Mouse (Mus musculus) heart, postnatal 0 days (tissue): ENCODE measurements around the gene Fxyd4. TPM values are rescaled to one million over a fixed set of nuclear protein-coding genes. Genes with fewer than 3 reads are reported as not detected.

Experiments used
- ATAC-seq: fragments of 200-750 bp; cut with Nextera tagmentation; 2 replicates; pipeline ENCODE4 v1.8.0; 2017; ENCODE audit warnings: low read depth, moderate number of reproducible peaks, moderate library complexity; ENCODE audit not compliant: insufficient read depth
- DNase-seq: peaks from one replicate; pipeline ENCODE4 v3.0.0-alpha.2; 2016; ENCODE audit warnings: low spot score
- H3K27ac ChIP-seq: fragments of 300-500 bp; sonication (generic); 2 replicates; pipeline ENCODE4 v1.5.1; 2014; ENCODE audit warnings: low read depth, mild to moderate bottlenecking
- H3K27me3 ChIP-seq: fragments of 300-500 bp; sonication (generic); 2 replicates; pipeline ENCODE4 v1.6.1; 2014; ENCODE audit warnings: low read length, mixed read lengths; ENCODE audit not compliant: control insufficient read depth, insufficient read depth
- H3K36me3 ChIP-seq: fragments of 300-500 bp; sonication (generic); replicated peaks from 2 replicates; pipeline ENCODE4 v1.6.1; 2014; ENCODE audit warnings: low read length, mixed read lengths; ENCODE audit not compliant: control insufficient read depth, insufficient read depth
- H3K4me1 ChIP-seq: fragments of 300-500 bp; sonication (generic); 2 replicates; pipeline ENCODE4 v1.6.1; 2014; ENCODE audit warnings: antibody characterized with exemption; ENCODE audit not compliant: control insufficient read depth, insufficient read depth
- H3K4me2 ChIP-seq: fragments of 300-500 bp; sonication (generic); 2 replicates; pipeline ENCODE4 v1.6.1; 2014; ENCODE audit warnings: low read depth, mild to moderate bottlenecking, low read length, moderate library complexity
- H3K4me3 ChIP-seq: fragments of 300-500 bp; sonication (generic); 2 replicates; pipeline ENCODE4 v1.5.1; 2014; ENCODE audit warnings: low read depth, low read length
- H3K9ac ChIP-seq: fragments of 300-500 bp; sonication (generic); replicated peaks from 2 replicates; pipeline ENCODE4 v1.6.1; 2014; ENCODE audit warnings: low read depth, low read length, mixed read lengths
- H3K9me3 ChIP-seq: fragments of 300-500 bp; sonication (generic); replicated peaks from 2 replicates; pipeline ENCODE4 v1.6.1; 2016; ENCODE audit warnings: low read length; ENCODE audit not compliant: control insufficient read depth
- CTCF ChIP-seq: IDR thresholded peaks from 2 replicates; pipeline ENCODE4 v1.5.1; 2016; ENCODE audit warnings: antibody characterized with exemption, control low read depth, low read depth
- EP300 ChIP-seq: IDR thresholded peaks from 2 replicates; pipeline ENCODE4 v1.6.1; 2016; ENCODE audit warnings: antibody characterized with exemption, low read depth
- WGBS: fragments of 180-500 bp; shearing (Covaris S2); extraction: QIAGEN DNeasy Blood & Tissue Kit; methylation state at CpG from one replicate; pipeline ENCODE4 v1.1.7; 2014; 5-methylcytosine and 5-hydroxymethylcytosine counted together
- polyA plus RNA-seq: library from polyadenylated mRNA; unstranded; fragments of >200 nt; fragmentation: Nextera tagmentation; extraction: Ambion mirVana; gene quantifications from 2 replicates; pipeline ENCODE4 v1.2.1, GENCODE M21; 2015
- total RNA-seq: library from RNA; depleted of rRNA; stranded (reverse); fragments of >200 nt; gene quantifications from 2 replicates; pipeline ENCODE4 v1.2.3, GENCODE M21; 2014; ENCODE audit warnings: low replicate concordance

Fxyd4 gene
- total and polyA plus RNA-seq, 2 experiments from 2014 or later: 0.55 TPM; not detected in 1

DNA sequence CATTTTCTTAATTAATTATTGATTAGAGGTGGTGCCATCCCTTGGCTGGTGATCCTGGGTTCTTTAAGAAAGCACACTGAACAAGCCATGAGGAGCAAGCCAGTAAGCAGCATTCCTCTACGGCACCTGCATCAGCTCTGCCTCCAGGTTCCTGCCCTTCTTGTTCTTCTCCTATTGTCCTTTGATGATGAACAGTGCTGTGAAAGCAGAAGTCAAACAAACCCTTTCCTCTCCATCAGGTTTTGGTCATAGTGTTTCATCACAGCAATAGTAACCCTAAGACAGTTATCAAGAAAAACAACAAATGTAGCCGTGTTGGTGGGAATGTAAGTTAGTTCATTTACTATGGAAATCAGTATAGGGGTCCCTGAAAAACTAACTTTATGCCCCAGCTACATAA lies 44.1 kb downstream of the Fxyd4 start:
- WGBS: 82% methylated on average over 2 of the region's 2 CpGs
- DNase-seq: no peak
- ATAC-seq: no peak
- Histone ChIP-seq H3K9me3 (no peaks in the 10 kb centered on the region), H3K27me3 (no peaks in the 10 kb centered on the region), H3K36me3 (no peaks in the 10 kb centered on the region), H3K9ac (no peak overlapping the region), H3K4me2 (no peak overlapping the region), H3K4me1 (no peaks in the 10 kb centered on the region), H3K4me3 (no peak overlapping the region), H3K27ac (no peak overlapping the region)
- TF ChIP-seq CTCF (no peak), EP300 (no peak)

DNA sequence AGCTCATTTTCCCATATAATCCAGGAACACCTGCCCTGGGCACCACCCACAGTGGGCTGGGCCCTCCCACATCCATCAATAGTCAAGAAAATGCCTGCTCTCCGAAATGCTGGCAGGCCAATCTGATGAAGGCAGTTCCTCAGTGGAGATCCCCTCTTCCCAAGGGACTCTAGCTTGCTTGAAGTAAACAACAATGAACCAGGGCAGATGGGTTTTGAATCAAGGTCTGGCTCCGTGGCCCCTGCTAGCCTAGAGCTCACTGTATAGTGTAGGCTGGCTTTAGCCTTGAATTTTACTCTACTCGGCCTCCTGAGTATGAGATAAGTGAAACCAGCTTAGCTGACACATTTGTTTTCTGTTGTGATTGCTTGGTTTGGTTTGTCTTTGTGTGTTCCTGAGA lies 45.1 kb downstream of the Fxyd4 start:
- no peak for TF ChIP-seq EP300
- TF ChIP-seq CTCF: no peak
- ATAC-seq (no peak), DNase-seq (no peak)

DNA sequence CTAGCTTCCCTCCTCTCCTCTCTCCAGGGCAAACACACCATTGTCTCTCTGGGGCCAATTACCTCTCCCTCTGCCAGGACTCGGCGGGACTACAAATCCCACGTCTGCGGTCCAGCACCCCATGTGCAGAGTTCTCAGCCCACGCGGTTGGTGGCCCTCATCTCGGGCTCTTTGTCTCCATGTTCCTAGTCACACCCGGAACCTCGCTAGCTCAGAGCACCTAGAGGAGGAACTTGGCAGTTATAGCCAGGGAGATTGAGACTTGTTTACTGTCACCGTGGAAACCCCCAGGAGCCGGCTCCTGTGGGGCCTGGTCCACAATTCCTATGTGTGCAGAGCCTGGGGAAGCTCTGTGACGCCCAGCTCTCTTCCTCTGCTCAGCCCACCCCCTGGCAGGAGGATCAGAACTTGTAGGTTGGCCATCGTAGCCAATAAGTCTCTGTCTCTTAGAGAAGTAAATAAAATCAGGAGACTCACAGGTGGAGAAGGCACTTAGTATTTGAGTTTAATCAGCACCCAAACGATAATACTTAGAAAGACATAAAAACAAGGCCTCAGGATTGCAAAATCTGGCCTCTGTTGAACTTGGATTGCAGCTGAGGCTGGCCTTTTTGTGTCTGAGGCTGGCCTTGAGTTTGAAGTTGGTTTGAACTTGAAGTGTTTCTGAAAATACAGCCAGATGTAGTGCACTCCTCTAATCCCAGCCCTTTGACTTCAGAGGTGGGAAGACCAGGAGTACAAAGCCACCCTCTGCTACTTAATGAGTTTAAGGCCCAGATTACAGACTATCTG lies 45.9 kb downstream of the Fxyd4 start:
- WGBS: 49% methylated on average over 14 of the region's 14 CpGs
- no peak overlapping the region for H3K9ac ChIP-seq
- TF ChIP-seq CTCF (no peak), EP300 (no peak)
- no peak overlapping the region for H3K4me3 ChIP-seq
- no peaks in the 10 kb centered on the region for H3K9me3 ChIP-seq
- H3K4me1 ChIP-seq: no peaks in the 10 kb centered on the region
- DNase-seq (no peak), ATAC-seq (no peak)
- H3K4me2 ChIP-seq: no peak overlapping the region
- no peaks in the 10 kb centered on the region for H3K36me3 ChIP-seq
- no peaks in the 10 kb centered on the region for H3K27me3 ChIP-seq
- no peak overlapping the region for H3K27ac ChIP-seq

More for the DNA sequence above, 45.1 kb downstream of the Fxyd4 start:
- Histone ChIP-seq H3K4me1 (no peaks in the 10 kb centered on the region), H3K9ac (no peak overlapping the region), H3K4me2 (no peak overlapping the region), H3K27ac (no peak overlapping the region), H3K36me3 (no peaks in the 10 kb centered on the region), H3K4me3 (no peak overlapping the region), H3K9me3 (no peaks in the 10 kb centered on the region), H3K27me3 (no peaks in the 10 kb centered on the region)
- 54% methylated on average over 3 of the region's 3 CpGs for WGBS

DNA sequence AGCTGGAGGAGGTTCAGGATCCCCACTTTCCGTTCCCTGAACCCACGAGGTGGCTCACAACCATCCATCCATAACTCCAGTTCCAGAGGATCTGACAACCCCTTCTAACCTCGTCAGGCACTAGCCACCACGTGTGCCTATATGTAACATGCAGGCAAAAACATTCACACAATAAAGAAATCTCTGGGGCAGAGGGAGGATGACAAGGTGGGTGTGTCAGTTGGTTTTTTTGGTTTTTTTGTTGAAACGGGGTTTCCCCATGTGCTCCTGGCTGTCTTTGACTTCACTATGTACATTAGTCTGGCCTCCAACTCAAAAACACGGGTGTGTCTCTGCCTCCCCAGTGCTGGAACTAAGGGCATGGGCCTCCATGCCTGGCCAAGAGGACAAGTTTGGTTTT lies 47.2 kb downstream of the Fxyd4 start:
- H3K36me3 ChIP-seq: no peaks in the 10 kb centered on the region
- H3K4me3 ChIP-seq: no peak overlapping the region
- H3K4me1 ChIP-seq: no peaks in the 10 kb centered on the region
- no peaks in the 10 kb centered on the region for H3K9me3 ChIP-seq
- no peak overlapping the region for H3K9ac ChIP-seq
- WGBS: 72% methylated on average over 6 of the region's 6 CpGs
- H3K27ac ChIP-seq: no peak overlapping the region
- DNase-seq: no peak
- TF ChIP-seq CTCF: no peak
- no peak for TF ChIP-seq EP300
- H3K4me2 ChIP-seq: no peak overlapping the region
- no peak for ATAC-seq
- no peaks in the 10 kb centered on the region for H3K27me3 ChIP-seq

DNA sequence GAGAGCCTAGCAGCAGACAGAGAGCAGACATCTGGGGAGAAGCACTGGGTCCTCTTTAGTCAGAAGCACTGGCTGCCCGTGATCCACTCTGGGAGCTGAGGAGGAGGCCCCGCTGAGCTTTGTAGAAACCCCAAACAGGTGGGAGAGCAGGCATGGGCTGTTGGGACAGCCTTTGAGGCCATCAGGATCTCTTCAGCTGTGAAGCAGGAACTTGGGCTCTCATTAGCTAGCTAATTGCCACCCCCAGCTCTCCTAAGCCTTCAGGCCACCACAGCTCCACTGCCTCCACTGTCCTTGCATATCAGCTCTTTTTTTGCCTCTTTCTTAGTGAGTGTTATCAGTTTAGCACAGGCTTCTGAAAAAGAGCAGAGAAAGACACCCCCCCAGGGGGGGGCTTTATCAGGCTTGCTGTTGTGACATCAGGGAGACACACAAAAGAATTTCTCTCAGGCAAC lies 48.8 kb downstream of the Fxyd4 start:
- WGBS: 52% methylated on average over 2 of the region's 2 CpGs
- no peaks in the 10 kb centered on the region for H3K9me3 ChIP-seq
- no peak overlapping the region for H3K27ac ChIP-seq
- H3K4me1 ChIP-seq: no peaks in the 10 kb centered on the region
- no peak overlapping the region for H3K9ac ChIP-seq
- no peak overlapping the region for H3K4me2 ChIP-seq
- H3K4me3 ChIP-seq: no peak overlapping the region
- H3K36me3 ChIP-seq: no peaks in the 10 kb centered on the region
- ATAC-seq (no peak), DNase-seq (no peak)
- TF ChIP-seq CTCF: no peak
- H3K27me3 ChIP-seq: no peaks in the 10 kb centered on the region

DNA sequence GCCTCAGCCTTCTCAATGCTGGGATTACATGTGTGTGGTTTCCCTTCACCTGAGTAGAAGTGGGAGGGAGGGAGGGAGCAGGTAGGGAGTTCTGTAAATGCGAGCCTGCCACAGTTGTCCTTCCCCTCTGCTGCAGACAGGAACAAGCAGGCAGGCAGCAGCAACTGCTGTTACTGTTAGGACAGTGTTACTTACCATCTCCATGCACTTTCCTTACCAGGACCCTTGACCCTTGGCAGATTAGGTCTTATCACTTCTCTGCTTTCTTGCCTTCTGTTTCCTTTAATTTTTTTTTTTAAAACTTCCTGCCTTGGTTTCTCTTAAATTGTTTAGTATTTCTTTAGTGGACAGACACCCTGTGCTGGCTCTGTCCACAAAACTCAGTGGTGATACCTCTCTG lies 49.5 kb downstream of the Fxyd4 start:
- Histone ChIP-seq H3K9ac (no peak overlapping the region), H3K27ac (no peak overlapping the region), H3K36me3 (no peaks in the 10 kb centered on the region), H3K4me1 (no peaks in the 10 kb centered on the region), H3K27me3 (no peaks in the 10 kb centered on the region), H3K9me3 (no peaks in the 10 kb centered on the region), H3K4me2 (no peak overlapping the region), H3K4me3 (no peak overlapping the region)
- TF ChIP-seq CTCF (no peak), EP300 (no peak)
- WGBS: 41% methylated on average over 1 of the region's 1 CpGs
- no peak for DNase-seq
- no peak for ATAC-seq
